Mouse (Mus musculus) forebrain, postnatal 0 days (tissue): Measurements from ENCODE around the gene Setd1a. TPM values are rescaled to one million over a fixed set of nuclear protein-coding genes. Genes with fewer than 3 reads are reported as not detected.
A peak's percentile ranks its signal among the peaks of the same experiment; 100 is the strongest.
"Not testable (repeated sequence)": the region's sequence is repeated elsewhere in the genome, so short reads cannot be mapped to it uniquely, and the experiment has no call there.

Experiments
- ATAC-seq: fragments of 200-750 bp; cut with Nextera tagmentation; 2 replicates; pipeline ENCODE4 v1.8.0; 2017; ENCODE audit warnings: mild to moderate bottlenecking, moderate library complexity
- DNase-seq: peaks from one replicate; pipeline ENCODE4 v3.0.0-alpha.2; 2015
- H3K27ac ChIP-seq: fragments of 300-500 bp; sonication (generic); 2 replicates; pipeline ENCODE4 v1.5.1; 2014; ENCODE audit warnings: low read depth, mild to moderate bottlenecking, antibody characterized with exemption, low read length, moderate library complexity, mixed read lengths
- H3K27me3 ChIP-seq: fragments of 300-500 bp; sonication (generic); 2 replicates; pipeline ENCODE4 v1.6.1; 2014; ENCODE audit warnings: mild to moderate bottlenecking, low read length, mixed read lengths; ENCODE audit not compliant: insufficient read depth
- H3K36me3 ChIP-seq: fragments of 300-500 bp; sonication (generic); 2 replicates; pipeline ENCODE4 v1.6.1; 2014; ENCODE audit warnings: mild to moderate bottlenecking, moderate library complexity; ENCODE audit not compliant: insufficient read depth
- H3K4me1 ChIP-seq: fragments of 300-500 bp; sonication (generic); 2 replicates; pipeline ENCODE4 v1.6.1; 2014; ENCODE audit warnings: antibody characterized with exemption; ENCODE audit not compliant: insufficient read depth
- H3K4me2 ChIP-seq: fragments of 300-500 bp; sonication (generic); 2 replicates; pipeline ENCODE4 v1.6.1; 2014; ENCODE audit warnings: low read depth, mild to moderate bottlenecking, moderate library complexity
- H3K4me3 ChIP-seq: fragments of 300-500 bp; sonication (generic); 2 replicates; pipeline ENCODE4 v1.5.1; 2014; ENCODE audit warnings: low read depth, low read length, mixed read lengths
- H3K9ac ChIP-seq: fragments of 300-500 bp; sonication (generic); 2 replicates; pipeline ENCODE4 v1.6.1; 2014; ENCODE audit warnings: mild to moderate bottlenecking
- H3K9me3 ChIP-seq: fragments of 300-500 bp; sonication (generic); 2 replicates; pipeline ENCODE4 v1.6.1; 2016; ENCODE audit warnings: low read length
- CTCF ChIP-seq: sonication (generic); IDR thresholded peaks from 2 replicates; pipeline ENCODE4 v1.5.1; 2016; ENCODE audit warnings: antibody characterized with exemption, control low read depth, low read depth
- WGBS: fragments of 180-500 bp; shearing (Covaris S2); extraction: QIAGEN DNeasy Blood & Tissue Kit; methylation state at CpG from one replicate; pipeline ENCODE4 v1.1.7; 2014; 5-methylcytosine and 5-hydroxymethylcytosine counted together
- polyA plus RNA-seq: library from polyadenylated mRNA; unstranded; fragments of >200 nt; fragmentation: Nextera tagmentation; extraction: Ambion mirVana; gene quantifications from 2 replicates; pipeline ENCODE4 v1.2.1, GENCODE M21; 2015
- total RNA-seq: library from RNA; depleted of rRNA; stranded (reverse); fragments of >200 nt; gene quantifications from 2 replicates; pipeline ENCODE4 v1.2.3, GENCODE M21; 2014; rRNA removed

Gene Setd1a
- total RNA-seq (18.2 and 20.7 TPM in 2 replicates), polyA plus RNA-seq (13.2 and 13.7 TPM in 2 replicates)

DNA sequence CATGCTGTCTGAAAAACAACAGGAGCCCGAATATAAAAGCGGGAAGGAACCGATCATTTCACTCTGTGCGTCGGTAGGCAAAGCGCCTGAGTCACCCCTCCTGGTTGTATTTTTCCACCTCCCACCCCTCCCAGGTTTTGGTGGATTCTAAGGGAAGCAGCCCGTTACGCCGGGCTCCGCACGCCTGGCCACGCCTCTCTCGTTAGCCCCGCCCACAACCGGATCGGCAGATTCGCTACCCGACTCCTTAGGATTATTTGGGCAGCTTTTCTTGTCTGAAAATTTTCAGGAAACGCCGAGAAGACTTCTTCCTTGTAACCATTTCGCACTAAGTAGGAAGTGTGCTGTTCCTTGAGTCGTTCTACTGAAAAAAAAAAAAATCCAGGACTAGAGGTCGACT is at the start of gene Setd1a:
TSS of gene Setd1a (plus strand) at position 245 of the 400 bp plus-strand sequence.
- Histone ChIP-seq H3K27ac (peak within 1 kb of the TSS; percentile 97), H3K27me3 (no peaks in the 10 kb centered on the region), H3K4me2 (peak within 1 kb of the TSS; percentile 72), H3K4me1 (peaks cover 6% of the 10 kb centered on the region; the same call in 1 of the 2 replicates), H3K4me3 (peak within 1 kb of the TSS; percentile 80), H3K9me3 (no peaks in the 10 kb centered on the region), H3K9ac (peak within 1 kb of the TSS; percentile 79), H3K36me3 (peaks cover 14% of the 10 kb centered on the region)
- under 1% methylated on average over 23 of the region's 23 CpGs for WGBS
- DNase-seq (peak; percentile 94), ATAC-seq (peak; percentile 81)
- no peak for TF ChIP-seq CTCF

DNA sequence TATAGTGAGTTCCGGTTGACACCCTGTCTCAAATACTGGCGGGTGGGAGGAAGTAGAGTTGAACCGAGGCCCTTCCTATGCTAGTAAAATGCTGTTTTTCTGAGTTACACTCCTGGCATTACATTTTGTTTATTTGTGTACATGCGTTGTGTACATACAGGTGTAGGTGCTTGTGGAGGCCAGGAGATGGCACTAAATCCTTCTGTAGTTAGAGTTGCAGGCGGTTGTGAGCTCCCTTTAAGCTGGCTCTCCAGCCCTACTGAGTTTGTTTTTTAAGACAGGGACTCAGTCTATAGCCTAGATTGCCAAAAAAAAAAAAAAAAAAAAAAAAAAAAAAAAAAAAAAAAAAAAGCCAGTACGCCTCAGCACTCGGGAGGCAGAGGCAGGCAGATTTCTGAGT is 48.6 kb upstream of the Setd1a start:
- WGBS, result 89% methylated on average over 7 of the region's 7 CpGs
- TF ChIP-seq CTCF, result no peak
- ATAC-seq (no peak), DNase-seq (no peak)
- no peak overlapping the region for H3K4me3 ChIP-seq
- H3K27me3 ChIP-seq, result no peaks in the 10 kb centered on the region
- H3K9ac ChIP-seq, result no peak overlapping the region
- H3K4me2 ChIP-seq, result no peak overlapping the region
- no peaks in the 10 kb centered on the region for H3K9me3 ChIP-seq
- no peaks in the 10 kb centered on the region for H3K36me3 ChIP-seq
- no peak overlapping the region for H3K27ac ChIP-seq
- H3K4me1 ChIP-seq, result no peaks in the 10 kb centered on the region

DNA sequence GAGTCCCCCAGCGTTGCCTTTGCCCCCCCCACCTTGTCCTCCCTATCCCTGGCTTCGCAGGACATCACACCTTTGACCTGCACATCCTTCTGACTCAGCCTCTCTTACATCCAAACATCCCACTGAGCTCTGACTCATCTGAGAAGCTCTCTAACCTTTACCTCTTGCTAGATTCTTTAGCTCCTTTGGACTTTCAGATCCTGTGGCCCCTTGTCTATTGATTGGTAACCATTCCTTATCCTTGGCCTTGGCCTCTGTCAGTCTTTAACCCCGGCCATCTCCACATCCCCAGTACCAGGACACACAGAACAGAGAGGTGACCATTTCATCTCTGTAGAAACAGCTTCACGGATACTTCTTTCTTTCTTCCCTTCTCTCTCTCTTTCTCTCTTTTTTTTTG is 46.3 kb upstream of the Setd1a start:
- Histone ChIP-seq H3K27me3 (no peaks in the 10 kb centered on the region), H3K9ac (no peak overlapping the region), H3K27ac (no peak overlapping the region), H3K36me3 (no peaks in the 10 kb centered on the region), H3K4me1 (no peaks in the 10 kb centered on the region), H3K4me2 (no peak overlapping the region), H3K4me3 (no peak overlapping the region), H3K9me3 (no peaks in the 10 kb centered on the region)
- DNase-seq, result no peak
- WGBS, result 72% methylated on average over 4 of the region's 4 CpGs
- ATAC-seq, result no peak
- TF ChIP-seq CTCF, result no peak

DNA sequence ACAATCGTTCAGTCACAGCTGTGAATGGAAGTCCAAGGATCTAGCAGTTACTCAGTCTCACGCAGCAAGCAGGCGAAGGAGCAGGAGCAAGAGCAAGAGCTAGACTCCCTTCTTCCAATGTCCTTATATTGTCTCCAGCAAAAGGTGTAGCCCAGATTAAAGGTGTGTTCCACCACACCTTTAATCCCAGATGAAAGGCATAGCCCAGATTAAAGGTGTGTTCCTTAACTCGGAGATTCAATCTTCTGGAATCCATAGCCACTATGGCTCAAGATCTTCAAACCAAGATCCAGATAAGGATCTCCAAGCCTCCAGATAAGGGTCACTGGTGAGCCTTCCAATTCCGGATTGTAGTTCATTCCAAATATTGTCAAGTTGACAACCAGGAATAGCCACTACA is 44.4 kb upstream of the Setd1a start, which contains the start of gene Ctf2:
TSS of gene Ctf2 (minus strand) at position 101 of the 400 bp plus-strand sequence.
- H3K9ac ChIP-seq, H3K27ac ChIP-seq, H3K27me3 ChIP-seq, H3K4me2 ChIP-seq, DNase-seq, H3K4me3 ChIP-seq, H3K9me3 ChIP-seq, H3K4me1 ChIP-seq, H3K36me3 ChIP-seq, ATAC-seq: not testable (repeated sequence)
- no CpG with 5 or more reads among the region's 5 CpGs for WGBS

DNA sequence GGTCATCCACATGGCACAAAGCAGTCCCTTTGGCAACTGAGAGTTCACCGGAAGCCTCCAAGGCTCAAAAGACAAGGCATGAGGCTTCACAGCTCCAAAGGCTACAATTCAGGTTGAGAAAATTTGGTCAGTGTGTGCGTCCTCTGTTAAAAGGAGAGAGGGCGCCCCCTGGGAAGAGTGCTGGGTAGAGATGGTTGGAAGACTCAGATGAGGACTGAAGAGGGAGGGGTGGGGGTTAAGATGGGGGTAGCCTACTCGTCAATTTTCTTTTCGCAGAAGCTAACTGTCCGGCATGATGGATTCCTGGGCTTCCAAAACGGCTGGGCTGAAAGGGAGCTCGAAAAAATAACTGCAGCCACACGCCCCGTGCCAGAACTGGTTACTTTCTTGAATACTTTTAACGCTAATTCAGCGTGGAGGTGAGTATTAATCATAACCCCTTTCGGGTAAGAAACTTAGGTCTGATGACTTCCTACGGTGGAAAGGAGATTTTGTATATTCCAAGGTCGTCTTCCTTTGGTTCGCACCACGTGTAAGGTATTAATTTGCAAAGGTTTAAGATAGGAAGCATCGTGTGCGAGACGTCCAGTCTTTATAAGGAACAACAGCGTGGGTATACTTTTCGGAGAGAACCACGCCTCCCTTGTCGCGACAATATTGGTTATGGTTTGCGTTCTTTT is 32.0 kb upstream of the Setd1a start, which contains the start of gene Fbxl19:
TSS of gene Fbxl19 (plus strand) at position 178 of the 680 bp plus-strand sequence.
- TF ChIP-seq CTCF, result peak; percentile 73
- no peaks in the 10 kb centered on the region for H3K9me3 ChIP-seq
- H3K4me3 ChIP-seq, result peak within 1 kb of the TSS; percentile 89
- ATAC-seq (no peak), DNase-seq (peak; percentile 79)
- no peaks in the 10 kb centered on the region for H3K27me3 ChIP-seq
- WGBS, result under 1% methylated on average over 26 of the region's 26 CpGs
- H3K36me3 ChIP-seq, result peaks cover 9% of the 10 kb centered on the region
- H3K4me2 ChIP-seq, result peak within 1 kb of the TSS; percentile 61
- H3K4me1 ChIP-seq, result peaks cover 3% of the 10 kb centered on the region; the same call in 1 of the 2 replicates
- H3K27ac ChIP-seq, result peak within 1 kb of the TSS; percentile 94
- peak within 1 kb of the TSS; percentile 85 for H3K9ac ChIP-seq

DNA sequence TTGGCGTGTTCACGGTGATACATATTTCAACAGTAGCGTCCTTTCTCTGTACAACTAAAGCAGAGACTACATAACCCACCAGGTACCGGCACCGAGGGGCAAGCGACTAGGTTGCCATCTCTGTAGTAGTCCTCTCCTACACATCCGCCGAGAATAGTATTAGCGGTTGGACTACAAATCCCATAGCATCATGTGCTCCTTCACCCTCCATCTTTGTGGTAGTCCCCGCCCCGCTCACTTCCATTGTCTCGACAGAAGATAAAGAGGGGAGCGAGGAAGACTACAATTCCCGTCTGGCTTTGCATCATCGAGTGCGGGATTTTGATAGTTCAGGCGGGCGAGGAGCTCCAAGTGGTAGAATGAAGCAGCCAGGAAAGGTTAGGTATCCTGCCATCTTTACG is 31.2 kb upstream of the Setd1a start:
- H3K4me1 ChIP-seq, result peaks cover 3% of the 10 kb centered on the region; the same call in 1 of the 2 replicates
- DNase-seq, result peak; percentile 99
- no peak; the same call in 1 of the 2 replicates for TF ChIP-seq CTCF
- peaks cover 17% of the 10 kb centered on the region for H3K36me3 ChIP-seq
- H3K4me2 ChIP-seq, result peak overlapping the region; percentile 61
- peak; percentile 89 for ATAC-seq
- peak overlapping the region; percentile 85; the same call in 1 of the 2 replicates for H3K9ac ChIP-seq
- H3K27me3 ChIP-seq, result no peaks in the 10 kb centered on the region
- WGBS, result under 1% methylated on average over 19 of the region's 19 CpGs
- H3K4me3 ChIP-seq, result peak overlapping the region; percentile 89
- no peaks in the 10 kb centered on the region for H3K9me3 ChIP-seq
- H3K27ac ChIP-seq, result peak overlapping the region; percentile 94
